Mouse (Mus musculus) neutrophil, adult 83 days (primary cell): ENCODE results near the gene Gm17677. TPM values are rescaled to one million over a fixed set of nuclear protein-coding genes. Genes with fewer than 3 reads are reported as not detected.

Experiments
- total RNA-seq, 2 experiments: library from RNA; stranded (reverse); gene quantifications; one replicate each; pipeline ENCODE4 v1.2.4; 2023

Gene Gm17677
- total RNA-seq, result not detected

GRCm38 (mm10) chr9:35740749-35741148 lies at the start of gene Gm17677:
Gene Gm17677, plus strand, starts transcription at chr9:35741049.

GRCm38 (mm10) chr9:35778009-35778408 lies 37.2 kb downstream of the Gm17677 start, which contains the start of gene Gm17727:
Gene Gm17727, minus strand, starts transcription at chr9:35778109.

GRCm38 (mm10) chr9:35790001-35790400 lies 49.2 kb downstream of the Gm17677 start, which contains the start of the genes Gm27235 and D730048I06Rik:
Gene Gm27235, minus strand, starts transcription at chr9:35790101.
Gene D730048I06Rik, minus strand, starts transcription at chr9:35790112.

Other genes with a start within 250 kb of the Gm17677 start
- gene Gm1113, start 222.8 kb upstream of the Gm17677 start, total RNA-seq, result not detected
- gene Ddx25, start 182.5 kb upstream of the Gm17677 start, total RNA-seq, result under 1 TPM; 0.09 to 0.18 TPM
- 1 to 10 TPM; 3.4 to 3.6 TPM for gene Pus3, start 182.5 kb upstream of the Gm17677 start, total RNA-seq
- gene Pate2, start 170.8 kb upstream of the Gm17677 start, total RNA-seq, result not detected
- gene Hyls1, start 170.7 kb upstream of the Gm17677 start, total RNA-seq, result 1 to 10 TPM; 7.1 to 8.7 TPM
- not detected for gene Pate4, start 129.1 kb upstream of the Gm17677 start, total RNA-seq
- gene Pate3, start 92.8 kb upstream of the Gm17677 start, total RNA-seq, result not detected
- not detected for gene Pate1, start 53.7 kb upstream of the Gm17677 start, total RNA-seq
- not detected for gene Gm17727, start 37.1 kb downstream of the Gm17677 start, total RNA-seq
- gene Gm27235, start 49.1 kb downstream of the Gm17677 start, total RNA-seq, result not detected
- gene D730048I06Rik, start 49.1 kb downstream of the Gm17677 start, total RNA-seq, result not detected
- gene 9230110F15Rik, start 103.1 kb downstream of the Gm17677 start, total RNA-seq, result not detected
- gene 9230113P08Rik, start 167.4 kb downstream of the Gm17677 start, total RNA-seq, result not detected